Mouse (Mus musculus) heart, adult 8-10 months (tissue): Measurements from ENCODE around the gene Tspyl3. TPM values are rescaled to one million over a fixed set of nuclear protein-coding genes. Genes with fewer than 3 reads are reported as not detected.
A peak's percentile ranks its signal among the peaks of the same experiment; 100 is the strongest.
"Not testable (repeated sequence)": the region's sequence is repeated elsewhere in the genome, so short reads cannot be mapped to it uniquely, and the experiment has no call there.

Experiments used
- DNase-seq: peaks from one replicate; pipeline ENCODE4 v3.0.0; 2022; ENCODE audit warnings: low spot score
- total RNA-seq, 4 experiments: library from RNA; stranded (reverse); gene quantifications; 2 replicates each; pipeline ENCODE4 v1.2.4; 2022

Gene Tspyl3
- total RNA-seq, result 1 to 10 TPM in 3 of 4 experiments, under 1 TPM in 1; 0.90 to 1.5 (median 1.0) TPM

- no peak for DNase-seq
Observed at GRCm38 (mm10) chr2:153224946-153225594, at the start of gene Tspyl3. Gene Tspyl3, minus strand, starts transcription at chr2:153225441.

- DNase-seq, result no peak
Observed at GRCm38 (mm10) chr2:153274919-153275247, 49.6 kb upstream of the Tspyl3 start.

- DNase-seq, result not testable (repeated sequence)
Observed at GRCm38 (mm10) chr2:153274200-153274918, 49.1 kb upstream of the Tspyl3 start.

GRCm38 (mm10) chr2:153270231-153270915 is 45.1 kb upstream of the Tspyl3 start:
- DNase-seq, result not testable (repeated sequence)

GRCm38 (mm10) chr2:153267331-153267730 is 42.1 kb upstream of the Tspyl3 start:
- DNase-seq, result no peak

GRCm38 (mm10) chr2:153263053-153263452 is 37.8 kb upstream of the Tspyl3 start:
- no peak for DNase-seq

GRCm38 (mm10) chr2:153259864-153260674 is 34.8 kb upstream of the Tspyl3 start:
- DNase-seq, result no peak

GRCm38 (mm10) chr2:153259030-153259863 is 34.0 kb upstream of the Tspyl3 start:
- DNase-seq, result no peak

- no peak for DNase-seq
Observed at GRCm38 (mm10) chr2:153256604-153257003, 31.4 kb upstream of the Tspyl3 start.

GRCm38 (mm10) chr2:153249751-153250150 is 24.5 kb upstream of the Tspyl3 start:
- no peak for DNase-seq

- DNase-seq, result no peak
Observed at GRCm38 (mm10) chr2:153242156-153242555, 16.9 kb upstream of the Tspyl3 start.

- DNase-seq, result peak; percentile 83
Observed at GRCm38 (mm10) chr2:153241250-153242014, 16.2 kb upstream of the Tspyl3 start, which contains the start of the genes Plagl2 and Pofut1. Gene Plagl2, minus strand, starts transcription at chr2:153241426. Gene Pofut1, plus strand, starts transcription at chr2:153241533.

- DNase-seq, result no peak
Observed at GRCm38 (mm10) chr2:153240701-153241235, 15.5 kb upstream of the Tspyl3 start.

- DNase-seq, result no peak
Observed at GRCm38 (mm10) chr2:153239860-153240480, 14.7 kb upstream of the Tspyl3 start.

- DNase-seq, result no peak
Observed at GRCm38 (mm10) chr2:153239021-153239859, 14.0 kb upstream of the Tspyl3 start.

GRCm38 (mm10) chr2:153238406-153238805 is 13.2 kb upstream of the Tspyl3 start:
- DNase-seq, result no peak

- DNase-seq, result no peak
Observed at GRCm38 (mm10) chr2:153237891-153238290, 12.7 kb upstream of the Tspyl3 start.

GRCm38 (mm10) chr2:153237193-153237592 is 12.0 kb upstream of the Tspyl3 start:
- no peak for DNase-seq
